Mouse (Mus musculus) kidney, adult 8-10 months (tissue): Measurements from ENCODE around the gene Eif2b3.

ENCODE experiments used
- DNase-seq, 2 experiments: peaks; one replicate each; pipeline ENCODE4 v3.0.0; 2022

Gene Eif2b3

DNA sequence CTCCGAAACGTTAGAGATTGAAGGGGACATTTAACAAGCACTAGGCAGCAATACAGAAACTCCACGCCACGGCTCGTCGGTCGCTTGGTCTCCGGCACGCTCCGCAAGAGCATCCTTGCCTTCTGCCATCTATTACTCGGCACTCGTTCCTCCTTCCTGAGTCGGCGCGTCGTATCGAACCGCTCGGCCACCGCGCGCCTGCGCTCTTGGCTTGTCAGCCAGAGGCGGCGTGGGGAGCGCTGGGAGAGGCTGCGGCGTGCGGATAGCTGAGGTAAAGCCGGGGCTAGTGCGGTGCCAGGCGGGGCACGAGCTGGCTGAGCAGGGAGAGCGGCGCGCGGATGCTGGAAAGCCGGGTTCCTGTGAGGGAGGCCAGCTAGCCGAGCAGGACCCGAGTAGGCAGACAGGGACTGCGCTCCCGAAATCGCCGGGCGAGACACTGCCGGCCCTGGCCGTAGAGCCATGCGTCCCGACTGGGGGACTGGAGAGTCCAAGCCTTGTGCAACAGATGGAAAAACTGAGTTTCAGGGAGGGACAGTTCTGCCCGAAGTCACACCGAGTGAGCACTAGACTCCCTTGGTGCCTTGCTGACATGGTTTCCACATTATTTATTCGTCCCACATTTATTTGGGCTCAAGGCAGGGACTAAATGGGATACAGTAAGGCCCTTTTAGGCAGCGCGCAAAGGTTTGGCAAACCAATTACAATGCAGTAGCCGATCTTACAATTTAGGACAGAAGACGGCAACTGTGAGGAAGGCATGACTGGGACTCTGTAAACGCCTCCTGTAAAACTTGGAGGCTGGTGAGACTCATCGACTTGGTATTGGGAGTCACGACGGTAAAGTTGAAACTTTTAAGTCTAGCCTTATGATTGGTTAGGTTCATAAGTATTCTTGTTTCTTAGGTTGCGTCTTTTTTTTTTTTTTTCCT is at the start of gene Eif2b3:
Eif2b3 (plus strand) TSS at position 197 of the 929 bp plus-strand sequence.
- peak; percentile 85 to 89 for DNase-seq

DNA sequence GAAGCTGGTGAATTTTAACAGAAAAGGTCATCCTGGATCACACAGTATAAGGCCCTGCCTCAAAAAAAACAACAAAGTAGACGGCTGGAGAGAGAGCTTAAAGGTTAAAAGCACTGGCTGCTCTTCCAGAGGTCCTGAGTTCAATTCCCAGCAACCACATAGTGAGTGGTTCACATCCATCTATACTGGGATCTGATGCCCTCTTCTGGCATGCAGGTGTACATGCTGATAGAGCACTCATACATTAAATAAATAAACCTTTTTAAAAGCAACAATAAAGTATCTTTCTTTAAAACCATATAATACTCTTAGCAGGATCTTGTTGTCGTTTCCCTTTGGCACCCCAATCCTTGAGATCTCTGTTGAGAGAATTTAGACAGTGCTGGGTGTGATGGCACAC is 42.7 kb upstream of the Eif2b3 start:
- no peak for DNase-seq

GRCm38 (mm10) chr4:116985681-116986080 is 33.5 kb upstream of the Eif2b3 start:
- DNase-seq, result no peak

GRCm38 (mm10) chr4:116986400-116987121 is 32.6 kb upstream of the Eif2b3 start:
- DNase-seq, result peak; percentile 81

DNA sequence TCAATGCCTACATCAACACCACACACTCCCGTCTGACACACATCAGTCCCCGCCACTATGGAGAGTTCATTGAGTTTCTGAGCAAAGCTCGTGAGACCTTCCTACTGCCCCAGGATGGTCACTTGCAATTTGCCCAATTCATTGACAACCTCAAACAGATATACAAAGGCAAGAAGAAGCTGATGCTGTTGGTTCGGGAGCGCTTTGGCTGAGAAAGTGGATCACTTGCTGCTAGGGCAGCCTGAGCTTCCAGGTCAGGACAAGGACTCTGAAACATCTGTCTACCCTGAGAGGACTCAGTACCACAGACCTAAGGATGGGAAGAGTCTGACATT is 32.1 kb upstream of the Eif2b3 start:
- no peak for DNase-seq

DNA sequence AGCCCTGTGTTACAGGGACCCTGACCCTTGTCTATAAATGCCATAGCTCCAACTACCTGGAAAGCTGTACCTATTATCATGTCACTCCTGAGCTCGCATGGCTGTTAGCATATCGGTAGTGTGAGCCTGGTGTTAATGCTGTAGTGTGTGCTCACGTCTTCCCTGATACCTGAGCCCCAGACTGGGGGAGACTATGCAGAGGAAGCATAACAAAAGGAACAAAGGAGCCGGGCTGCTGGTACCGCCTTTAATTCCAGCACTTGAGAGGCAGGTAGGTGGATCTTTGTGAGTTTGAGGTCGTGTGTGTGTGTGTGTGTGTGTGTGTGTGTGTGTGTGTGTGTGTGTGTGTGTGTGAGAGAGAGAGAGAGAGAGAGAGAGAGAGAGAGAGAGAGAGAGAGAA is 29.5 kb upstream of the Eif2b3 start:
- no peak for DNase-seq

DNA sequence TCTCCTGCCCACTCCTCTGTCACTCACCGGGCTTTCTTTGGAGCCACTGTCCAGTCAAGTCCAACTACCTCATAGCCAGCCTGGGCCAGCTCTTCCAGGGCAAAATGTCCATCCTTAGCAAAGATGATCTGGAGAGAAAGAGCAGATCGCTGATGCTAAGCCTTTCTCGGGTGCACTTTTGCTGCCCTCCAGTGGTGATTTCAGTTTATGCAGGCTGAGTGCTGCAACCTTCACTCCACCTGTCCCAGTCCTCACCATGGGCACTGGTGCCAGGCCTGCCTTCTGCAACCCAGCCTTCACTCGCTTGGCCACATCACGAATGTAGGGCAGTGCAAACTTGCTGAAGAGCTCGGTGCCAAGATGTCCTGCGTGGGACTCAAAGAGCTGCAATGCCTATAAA is 27.8 kb upstream of the Eif2b3 start:
- peak; percentile 70 to 91 for DNase-seq

DNA sequence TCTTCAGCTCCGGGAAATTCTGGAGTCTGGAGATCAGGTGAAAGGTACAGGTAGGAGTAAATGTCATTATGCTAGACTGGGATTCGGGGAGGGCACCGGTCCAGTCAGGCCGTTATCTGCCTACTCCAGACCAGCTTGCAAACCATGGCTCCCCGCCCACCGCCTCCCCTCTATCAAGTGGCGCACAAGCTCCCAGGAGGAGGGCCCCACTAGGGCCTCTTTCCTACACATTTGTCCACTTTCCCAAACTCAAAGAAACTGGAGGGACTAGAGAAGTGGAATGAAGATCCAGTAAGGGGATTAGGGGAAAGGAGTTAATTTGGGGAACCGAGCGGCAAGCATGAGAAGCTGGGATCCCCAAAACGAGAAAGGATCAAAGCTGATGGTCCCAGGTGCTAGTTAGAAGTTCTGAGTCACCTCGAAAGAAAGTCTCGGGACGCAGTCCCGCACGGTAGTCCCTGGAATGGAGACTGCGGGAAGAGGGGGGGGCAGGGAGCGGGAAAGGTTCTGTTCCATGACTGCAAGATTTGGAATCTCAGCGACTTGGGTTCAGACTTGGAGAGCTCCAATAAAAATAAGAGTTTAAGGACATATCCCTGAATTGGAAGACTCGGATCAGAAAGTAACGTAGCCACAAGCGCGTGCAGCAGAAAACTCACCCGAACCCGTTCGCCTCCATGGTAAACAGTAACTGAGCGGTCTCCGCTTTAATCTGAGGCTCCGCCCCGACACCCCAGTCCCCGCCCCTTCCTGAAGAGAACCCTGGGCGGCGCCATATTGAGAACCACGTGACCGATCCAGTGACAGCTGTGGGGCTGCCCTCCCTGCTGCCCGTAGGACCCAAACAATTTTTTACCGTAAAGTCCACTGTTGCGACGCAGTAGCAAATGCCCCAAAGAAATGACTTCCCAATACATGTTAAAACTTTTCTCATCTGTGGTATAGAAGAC is 25.3 kb upstream of the Eif2b3 start, which contains the start of gene Urod:
Urod (minus strand) TSS at position 742 of the 950 bp plus-strand sequence.
- peak; percentile 97 to 98 for DNase-seq

DNA sequence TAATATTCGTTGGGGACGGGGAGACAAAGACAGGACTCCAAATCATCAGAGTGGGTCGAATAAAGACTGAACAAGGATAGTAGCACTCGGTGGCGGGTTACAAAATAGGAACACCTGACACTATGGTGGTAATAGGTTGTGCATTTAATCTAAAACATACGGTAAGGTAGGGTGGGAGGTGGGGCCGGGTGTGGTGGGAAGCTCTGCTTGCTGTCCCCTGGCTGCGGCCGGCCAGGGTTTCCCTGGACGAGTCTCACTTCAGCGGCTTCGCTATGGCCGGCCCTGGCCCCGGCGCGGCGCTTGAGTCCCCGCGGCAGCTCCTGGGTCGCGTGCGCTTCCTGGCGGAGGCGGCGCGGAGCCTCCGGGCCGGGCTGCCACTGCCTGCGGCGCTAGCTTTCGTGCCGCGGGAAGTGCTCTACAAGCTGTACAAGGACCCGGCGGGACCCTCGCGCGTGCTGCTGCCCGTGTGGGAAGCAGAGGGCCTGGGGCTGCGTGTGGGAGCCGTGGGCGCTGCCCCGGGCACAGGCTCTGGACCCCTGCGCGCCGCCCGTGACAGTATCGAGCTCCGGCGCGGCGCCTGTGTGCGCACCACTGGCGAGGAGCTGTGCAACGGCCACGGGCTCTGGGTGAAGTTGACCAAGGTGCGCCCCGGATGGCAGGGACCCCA is 23.9 kb upstream of the Eif2b3 start, which contains the start of gene Hectd3:
Hectd3 (plus strand) TSS at position 187 of the 667 bp plus-strand sequence.
- DNase-seq, result peak; percentile 63 to 65

DNA sequence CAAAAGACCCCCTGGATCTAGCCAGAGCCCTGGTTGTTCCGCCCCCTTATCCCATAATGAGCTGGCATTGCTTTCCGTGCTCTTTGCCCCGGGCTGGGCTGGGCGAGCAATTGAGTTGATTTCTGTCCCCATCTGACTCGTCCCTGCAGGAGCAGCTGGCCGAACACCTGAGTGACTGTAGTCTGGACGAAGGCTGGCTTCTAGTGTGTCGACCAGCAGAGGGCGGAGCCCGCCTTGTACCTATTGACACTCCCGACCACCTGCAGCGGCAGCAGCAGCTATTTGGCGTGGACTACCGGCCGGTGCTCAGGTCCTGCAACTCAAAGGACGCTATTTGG is 23.4 kb upstream of the Eif2b3 start:
- peak; percentile 81 to 84 for DNase-seq

DNA sequence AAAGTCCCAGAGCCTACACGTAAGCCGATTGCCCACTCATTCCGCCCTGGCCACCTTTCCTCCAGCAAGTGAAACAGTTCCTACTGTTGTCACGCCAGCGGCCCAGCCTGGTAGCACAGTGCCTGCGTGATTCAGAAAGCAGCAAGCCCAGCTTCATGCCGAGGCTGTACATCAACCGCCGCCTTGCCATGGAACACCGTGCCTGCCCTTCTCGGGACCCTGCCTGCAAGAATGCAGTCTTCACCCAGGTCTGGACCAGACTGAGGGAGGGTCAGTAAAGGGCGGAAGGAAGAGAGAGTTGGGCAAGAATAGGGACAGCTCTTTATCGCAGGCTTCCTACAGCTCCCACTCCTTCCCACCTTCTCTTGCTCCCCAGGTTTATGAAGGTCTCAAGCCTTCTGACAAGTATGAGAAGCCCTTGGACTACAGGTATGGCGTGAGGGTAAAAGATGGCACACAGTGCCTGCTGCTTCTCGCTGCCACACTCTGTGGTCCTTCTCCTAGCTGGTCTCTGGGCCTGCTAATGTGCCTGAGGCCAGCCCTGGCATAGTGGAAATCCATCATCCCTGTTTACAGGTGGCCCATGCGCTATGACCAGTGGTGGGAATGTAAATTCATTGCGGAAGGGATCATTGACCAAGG is 19.6 kb upstream of the Eif2b3 start:
- no peak for DNase-seq

DNA sequence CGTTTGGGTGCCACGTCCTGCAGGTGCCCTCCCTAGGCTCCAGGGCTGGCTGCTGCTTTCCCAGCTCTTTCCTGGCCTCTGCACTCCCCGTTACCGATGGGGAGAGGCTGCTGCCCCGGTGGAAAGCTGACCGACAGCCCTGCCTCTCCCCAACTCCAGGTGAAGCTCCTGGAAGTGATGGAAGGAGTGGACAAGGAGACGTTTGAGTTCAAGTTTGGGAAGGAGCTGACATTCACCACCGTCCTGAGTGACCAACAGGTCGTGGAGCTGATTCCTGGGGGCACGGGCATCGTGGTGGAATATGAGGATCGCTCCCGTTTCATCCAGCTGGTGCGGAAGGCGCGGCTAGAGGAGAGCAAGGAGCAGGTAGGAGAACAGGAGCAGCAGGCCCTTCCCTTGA is 17.2 kb upstream of the Eif2b3 start:
- DNase-seq, result no peak

DNA sequence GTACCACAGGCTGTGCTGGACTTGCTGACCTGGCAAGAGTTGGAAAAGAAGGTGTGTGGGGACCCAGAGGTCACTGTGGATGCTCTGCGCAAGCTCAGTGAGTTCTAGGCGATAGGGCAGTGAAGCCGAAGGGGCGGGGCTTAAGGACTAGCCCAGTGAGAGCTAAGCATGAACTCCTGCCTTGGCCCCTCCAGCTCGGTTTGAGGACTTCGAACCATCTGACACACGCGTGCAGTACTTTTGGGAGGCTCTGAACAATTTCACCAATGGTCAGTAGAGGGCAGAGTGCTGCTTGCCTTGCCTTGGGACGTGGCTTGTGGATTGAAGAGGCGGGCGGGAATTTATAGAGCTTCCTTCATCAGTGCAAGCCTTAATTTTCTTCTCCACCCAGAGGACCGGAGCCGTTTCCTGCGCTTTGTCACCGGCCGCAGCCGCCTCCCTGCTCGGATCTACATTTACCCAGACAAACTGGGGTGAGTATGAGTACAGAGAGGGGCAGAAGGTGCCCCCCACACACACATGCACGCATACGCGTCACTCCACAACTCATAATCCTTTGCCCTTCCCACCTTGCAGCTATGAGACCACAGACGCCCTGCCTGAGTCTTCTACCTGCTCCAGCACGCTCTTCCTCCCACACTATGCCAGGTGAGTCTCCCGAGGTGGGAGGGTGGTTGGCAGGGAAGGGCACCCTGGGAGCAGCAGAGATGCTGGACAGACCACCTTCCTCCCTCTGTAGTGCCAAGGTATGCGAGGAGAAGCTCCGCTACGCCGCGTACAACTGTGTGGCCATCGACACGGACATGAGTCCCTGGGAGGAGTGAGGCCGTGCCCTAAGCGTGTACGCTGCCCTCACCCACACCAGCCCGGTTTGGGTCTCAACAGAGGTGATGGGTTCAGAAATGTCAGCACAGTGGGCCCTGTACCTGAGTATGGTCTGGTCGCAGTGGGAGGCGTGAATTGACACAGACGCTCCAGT is 16.4 kb upstream of the Eif2b3 start:
- DNase-seq, result peak; percentile 86 to 87

DNA sequence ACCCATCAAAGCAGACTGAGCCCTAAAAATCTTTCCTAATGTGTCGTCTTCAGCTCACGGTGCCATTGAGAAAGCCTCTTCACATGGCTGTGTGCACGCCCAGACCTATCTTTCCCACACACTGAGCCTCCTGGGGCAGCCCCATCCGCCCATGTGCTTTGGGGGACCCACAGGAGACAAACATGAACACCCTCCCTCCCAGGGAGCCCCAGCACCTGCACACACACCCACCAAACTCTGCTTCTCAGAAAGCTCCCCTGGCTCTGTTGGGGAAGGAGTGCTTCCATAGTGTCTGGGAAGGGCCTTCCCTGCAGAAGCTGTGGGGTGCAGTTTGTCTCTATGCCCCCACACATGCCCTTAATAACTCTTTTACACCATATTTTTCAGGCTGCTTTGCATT is 14.6 kb upstream of the Eif2b3 start:
- no peak for DNase-seq

DNA sequence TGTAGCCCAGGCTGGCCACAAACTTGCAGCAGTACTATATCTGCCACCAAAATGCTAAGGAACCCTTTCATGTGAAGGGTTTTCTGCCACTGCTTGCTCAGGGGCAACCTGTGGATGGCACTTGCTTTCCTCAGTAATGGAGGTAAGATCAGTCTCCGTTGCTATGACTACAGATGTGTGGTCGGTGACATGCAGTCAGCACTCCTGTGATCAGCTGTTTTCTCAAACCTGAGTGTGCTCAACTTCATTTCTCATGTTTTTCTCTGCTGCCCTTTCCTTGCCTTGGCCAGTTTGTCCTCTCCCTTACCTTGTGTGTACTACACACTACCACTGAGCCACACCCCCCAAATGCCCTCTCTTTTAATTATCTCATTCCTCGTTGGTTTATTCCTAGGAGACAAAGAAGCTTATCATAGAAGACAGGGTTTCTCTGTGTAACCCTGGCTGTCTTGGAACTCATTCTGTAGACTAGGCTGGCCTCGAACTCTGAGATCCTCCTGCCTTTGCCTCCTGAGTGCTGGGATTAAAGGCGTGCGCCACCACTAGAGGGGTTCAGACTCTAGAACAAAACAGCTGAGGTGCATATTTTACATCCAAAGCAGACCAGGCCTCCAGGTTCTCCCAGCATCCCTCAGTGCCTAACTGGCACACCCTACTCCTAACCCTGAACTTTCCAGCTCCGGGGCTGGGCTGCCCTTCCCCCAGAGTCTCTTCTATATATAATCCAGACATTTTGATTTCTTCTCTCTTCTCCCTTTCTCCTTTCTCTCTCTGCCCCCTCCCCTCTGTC is 13.4 kb upstream of the Eif2b3 start:
- no peak for DNase-seq

DNA sequence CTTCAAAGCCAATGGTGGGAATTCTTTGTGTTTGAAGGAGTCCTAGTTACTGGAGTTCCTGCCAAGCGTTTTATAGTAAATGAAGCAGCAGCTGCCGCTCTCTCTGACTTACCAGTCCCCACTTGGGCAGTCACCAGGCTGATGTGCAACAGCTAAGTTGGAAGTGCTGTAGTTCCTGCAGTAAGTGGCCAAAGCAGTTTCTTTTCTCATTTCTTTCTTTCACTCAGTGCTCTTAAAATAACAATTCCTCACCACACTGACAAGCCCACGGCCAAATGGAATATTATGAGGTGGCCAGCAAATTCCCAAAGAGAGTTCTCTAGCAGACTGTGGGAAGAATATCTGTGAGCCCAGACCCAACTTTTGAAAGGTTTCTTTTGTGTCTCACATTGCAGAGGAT is 12.1 kb upstream of the Eif2b3 start:
- DNase-seq, result no peak

DNA sequence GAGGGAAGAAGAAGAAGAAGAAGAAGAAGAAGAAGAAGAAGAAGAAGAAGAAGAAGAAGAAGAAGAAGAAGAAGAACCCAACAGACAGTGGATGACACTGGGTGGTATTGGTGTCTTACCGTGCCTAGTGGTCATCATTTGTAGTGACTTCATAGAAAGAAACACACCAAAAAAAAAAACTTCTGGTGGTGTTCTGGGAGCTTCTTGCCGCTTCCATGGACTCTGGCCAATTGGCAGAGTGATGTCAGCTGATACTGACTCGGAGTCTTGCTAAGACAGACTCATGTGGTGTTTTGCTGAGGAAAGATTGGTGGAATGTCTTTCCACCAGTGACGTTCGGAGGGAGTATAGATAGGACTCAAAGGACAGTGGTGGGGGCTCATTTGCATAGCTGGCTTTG is 9.0 kb upstream of the Eif2b3 start:
- no peak for DNase-seq

DNA sequence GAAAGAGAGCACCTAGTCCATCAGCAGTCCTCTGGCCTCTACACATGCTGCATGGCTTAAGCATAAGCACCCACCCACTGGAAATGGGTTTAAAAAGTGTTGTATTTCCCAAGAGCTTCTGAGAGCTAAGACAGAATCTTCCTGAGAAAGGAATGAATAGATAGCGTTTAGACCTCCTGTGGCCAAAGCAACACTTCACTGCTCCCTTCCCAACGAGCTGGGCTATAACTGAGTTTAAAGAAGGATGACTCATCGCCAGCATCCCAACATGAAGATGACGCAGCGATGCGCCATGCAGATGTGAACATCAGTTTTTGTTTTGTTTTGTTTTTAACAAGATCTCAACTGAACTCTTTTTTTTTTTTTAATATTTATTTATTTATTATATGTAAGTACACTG is 5.6 kb upstream of the Eif2b3 start:
- no peak for DNase-seq

DNA sequence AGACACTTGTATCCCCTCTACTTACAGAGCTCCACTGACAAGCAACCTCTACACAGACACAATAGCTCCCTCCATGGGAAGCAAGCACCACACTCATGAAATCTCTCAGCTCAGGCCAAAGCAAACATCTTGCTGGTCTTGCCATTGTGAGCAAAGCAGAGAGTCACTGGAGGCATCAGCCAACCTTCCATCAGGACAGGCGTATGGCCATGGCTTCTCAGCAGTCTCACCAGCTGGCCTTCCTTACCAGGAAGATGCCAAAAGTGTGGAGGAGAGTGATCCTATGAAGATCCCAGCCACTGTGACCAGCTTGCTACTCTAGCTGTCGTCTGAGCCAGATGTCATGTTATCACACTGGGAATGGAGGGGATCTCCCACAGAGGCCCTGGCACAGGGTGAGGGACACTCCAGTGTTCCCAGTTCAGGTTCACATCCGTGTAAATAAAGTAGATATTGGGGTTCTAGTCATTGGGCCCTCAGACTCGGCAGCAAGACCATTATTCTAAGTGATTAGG is 4.2 kb upstream of the Eif2b3 start:
- no peak for DNase-seq

GRCm38 (mm10) chr4:117017738-117018137 is 1.5 kb upstream of the Eif2b3 start:
- no peak for DNase-seq
